Mouse (Mus musculus): Measurements from ENCODE around the gene Adig. TPM values are rescaled to one million over a fixed set of nuclear protein-coding genes. Genes with fewer than 3 reads are reported as not detected.

Adig gene
- polyA plus RNA-seq, 1 experiment from 2014 or later = 2.3 TPM

GRCm38 (mm10) chr2:158556225-158556624 lies 53.8 kb downstream of the Adig start:
- 0 out of 2 replicates have a peak overlapping the region, but pooled peaks have one; percentile 8 for H3K4me3 ChIP-seq (ENCODE audit: low read depth, low read length)
- H3K36me3 ChIP-seq (ENCODE audit: control insufficient read depth, insufficient read depth, low read length) = no peaks in the 10 kb centered on the region
- WGBS = under 1% methylated on average over 20 of the region's 20 CpGs
- H3K9me3 ChIP-seq (ENCODE audit: control insufficient read depth, low read length) = no peaks in the 10 kb centered on the region
- H3K4me1 ChIP-seq (replicated peaks; ENCODE audit: control insufficient read depth, insufficient read depth) = no peaks in the 10 kb centered on the region
- H3K4me2 ChIP-seq (replicated peaks; ENCODE audit: low read depth) = peak overlapping the region; percentile 37; the same call in 1 of the 2 replicates
- no peak for TF ChIP-seq EP300 (optimal IDR thresholded peaks at IDR 0.05)
- TF ChIP-seq CTCF (IDR thresholded peaks at IDR 0.05; ENCODE audit: low read depth) = peak; percentile 85
- H3K27me3 ChIP-seq (ENCODE audit: control insufficient read depth, insufficient read depth, low read length) = no peaks in the 10 kb centered on the region
- no peak for ATAC-seq (ENCODE audit: low FRiP score, low TSS enrichment)
- peak; percentile 75 for DNase-seq (ENCODE audit: low spot score)
- no peak overlapping the region for H3K27ac ChIP-seq (replicated peaks)
- no peak overlapping the region for H3K9ac ChIP-seq (ENCODE audit: low read length)

GRCm38 (mm10) chr2:158556750-158557149 lies 54.3 kb downstream of the Adig start:
- no peak for TF ChIP-seq CTCF (IDR thresholded peaks at IDR 0.05; ENCODE audit: low read depth)
- no peak for TF ChIP-seq EP300 (optimal IDR thresholded peaks at IDR 0.05)
- 7% methylated on average over 5 of the region's 5 CpGs for WGBS
- Histone ChIP-seq H3K27ac (replicated peaks) (no peak overlapping the region), H3K9me3 (ENCODE audit: control insufficient read depth, low read length) (no peaks in the 10 kb centered on the region), H3K4me2 (replicated peaks; ENCODE audit: low read depth) (no peak overlapping the region), H3K36me3 (ENCODE audit: control insufficient read depth, insufficient read depth, low read length) (no peaks in the 10 kb centered on the region), H3K4me3 (ENCODE audit: low read depth, low read length) (no peak overlapping the region), H3K4me1 (replicated peaks; ENCODE audit: control insufficient read depth, insufficient read depth) (no peaks in the 10 kb centered on the region), H3K27me3 (ENCODE audit: control insufficient read depth, insufficient read depth, low read length) (no peaks in the 10 kb centered on the region), H3K9ac (ENCODE audit: low read length) (no peak overlapping the region)
- ATAC-seq (ENCODE audit: low FRiP score, low TSS enrichment) (0 out of 2 replicates have a peak, but pooled peaks have one; percentile 12), DNase-seq (ENCODE audit: low spot score) (no peak)

Other genes starting within 250 kb of the Adig start
- not detected in 2 replicates for gene Bpi, start 244.5 kb upstream of the Adig start, polyA plus RNA-seq (2015; fragmentation: Nextera tagmentation; extraction: Ambion mirVana)
- 3.1 and 3.4 TPM in 2 replicates for gene Lbp, start 196.1 kb upstream of the Adig start, polyA plus RNA-seq (2015; fragmentation: Nextera tagmentation; extraction: Ambion mirVana)
- 3.3 and 3.7 TPM in 2 replicates for gene Snhg11, start 127.0 kb upstream of the Adig start, polyA plus RNA-seq (2015; fragmentation: Nextera tagmentation; extraction: Ambion mirVana)
- gene Ralgapb, start 92.8 kb upstream of the Adig start, polyA plus RNA-seq (2015; fragmentation: Nextera tagmentation; extraction: Ambion mirVana) = 11.4 and 14.1 TPM in 2 replicates
- 11.4 and 12.7 TPM in 2 replicates for gene Arhgap40, start 10.2 kb downstream of the Adig start, polyA plus RNA-seq (2015; fragmentation: Nextera tagmentation; extraction: Ambion mirVana)
- gene Slc32a1, start 108.2 kb downstream of the Adig start, polyA plus RNA-seq (2015; fragmentation: Nextera tagmentation; extraction: Ambion mirVana) = not detected in 2 replicates
- gene Actr5, start 122.3 kb downstream of the Adig start, polyA plus RNA-seq (2015; fragmentation: Nextera tagmentation; extraction: Ambion mirVana) = 5.1 and 5.2 TPM in 2 replicates
- 2.0 and 2.1 TPM in 2 replicates for gene Ppp1r16b, start 162.8 kb downstream of the Adig start, polyA plus RNA-seq (2015; fragmentation: Nextera tagmentation; extraction: Ambion mirVana)